Mouse (Mus musculus) C2C12 (cell line): ENCODE measurements at regions not wholly inside any gene's neighbourhood (a gene's known extent, or its start where the extent isn't known, plus 50 kb on each side); places are given as distances from the start of the nearest gene placed in this dataset.

Experiments used
- CTCF ChIP-seq: IDR thresholded peaks from one replicate; pipeline ENCODE4 v1.5.1; 2011; ENCODE audit not compliant: control insufficient read depth, insufficient read depth, insufficient read length
- FOSL1 ChIP-seq: IDR thresholded peaks from one replicate; pipeline ENCODE4 v1.8.0; 2011; ENCODE audit warnings: mild to moderate bottlenecking, low read length; ENCODE audit not compliant: poor library complexity, insufficient read depth, severe bottlenecking
- MYOD1 ChIP-seq: IDR thresholded peaks from one replicate; pipeline ENCODE4 v1.6.1; 2011; ENCODE audit warnings: low read depth; ENCODE audit not compliant: control insufficient read depth, insufficient read length
- USF1 ChIP-seq: IDR thresholded peaks from one replicate; pipeline ENCODE4 v1.6.1; 2011; ENCODE audit warnings: low read depth, mild to moderate bottlenecking, control low read depth, moderate library complexity

DNA sequence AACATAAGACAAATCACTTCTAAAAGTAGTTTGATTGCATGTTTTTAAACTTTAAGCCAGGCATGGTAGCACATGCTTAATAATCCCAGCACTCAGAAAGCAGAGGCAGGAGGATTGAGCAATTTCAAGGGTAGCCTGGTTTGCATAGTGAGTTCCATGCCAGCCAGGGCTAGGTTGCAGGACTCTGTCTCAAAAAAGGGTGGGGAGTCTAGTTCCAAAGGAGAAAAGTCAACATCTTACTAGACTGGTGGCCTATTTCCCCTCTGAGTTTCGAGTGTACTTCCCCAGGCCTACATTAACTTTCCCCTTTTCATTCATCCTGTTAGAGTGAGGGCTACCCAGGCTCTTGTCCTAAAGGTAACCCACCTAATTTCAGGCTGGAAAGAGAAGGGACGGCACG, 93.8 kb downstream of the Rassf10 start:
- no peak for TF ChIP-seq CTCF
- TF ChIP-seq MYOD1: no peak
- TF ChIP-seq USF1: no peak
- TF ChIP-seq FOSL1: no peak
